Mouse (Mus musculus) brown adipose tissue, adult 24 weeks (tissue): Measurements from ENCODE around the gene Per1. TPM values are rescaled to one million over a fixed set of nuclear protein-coding genes. Genes with fewer than 3 reads are reported as not detected.

Source experiments
- H3K27ac ChIP-seq: fragments of 200-500 bp; replicated peaks from 2 replicates; pipeline ENCODE4 v1.5.1; 2012; ENCODE audit warnings: low read depth, mild to moderate bottlenecking, low read length
- H3K4me1 ChIP-seq: fragments of 200-500 bp; 2 replicates; pipeline ENCODE4 v1.6.1; 2012; ENCODE audit warnings: low read length, mixed read lengths; ENCODE audit not compliant: control insufficient read depth, insufficient read depth, insufficient read length
- H3K4me3 ChIP-seq: fragments of 200-500 bp; 2 replicates; pipeline ENCODE4 v1.5.1; 2012; ENCODE audit warnings: low read depth, mild to moderate bottlenecking, low read length, moderate library complexity; ENCODE audit not compliant: insufficient read depth
- polyA plus RNA-seq: library from polyadenylated mRNA; stranded (reverse); fragments of >200 nt; gene quantifications from 2 replicates; pipeline ENCODE4 v1.2.4, GENCODE M21; 2012; ENCODE audit not compliant: missing spikeins, insufficient read depth, insufficient read length

Gene Per1
- polyA plus RNA-seq, 1 experiment, result 7.9 TPM

GRCm38 (mm10) chr11:69096987-69097900 is 2.2 kb downstream of the Per1 start:
- Histone ChIP-seq H3K4me1 (peaks cover 6% of the 10 kb centered on the region), H3K4me3 (peak overlapping the region; percentile 68), H3K27ac (peak overlapping the region; percentile 100)

- Histone ChIP-seq H3K27ac (peak overlapping the region; percentile 100), H3K4me3 (no peak overlapping the region), H3K4me1 (peaks cover 6% of the 10 kb centered on the region)
Measured at GRCm38 (mm10) chr11:69098039-69098761, 3.2 kb downstream of the Per1 start.

- peak overlapping the region; percentile 100 for H3K27ac ChIP-seq
- peak overlapping the region; percentile 65 for H3K4me3 ChIP-seq
- peaks cover 6% of the 10 kb centered on the region for H3K4me1 ChIP-seq
Measured at GRCm38 (mm10) chr11:69098762-69099091, 3.7 kb downstream of the Per1 start.

- H3K4me3 ChIP-seq, result peak overlapping the region; percentile 65
- peaks cover 6% of the 10 kb centered on the region for H3K4me1 ChIP-seq
- peak overlapping the region; percentile 100 for H3K27ac ChIP-seq
Measured at GRCm38 (mm10) chr11:69099177-69099914, 4.3 kb downstream of the Per1 start.

- Histone ChIP-seq H3K4me1 (peaks cover 6% of the 10 kb centered on the region), H3K27ac (peak overlapping the region; percentile 100), H3K4me3 (peak overlapping the region; percentile 65)
Measured at GRCm38 (mm10) chr11:69099915-69100345, 4.9 kb downstream of the Per1 start.

- H3K27ac ChIP-seq, result peak overlapping the region; percentile 91; the same call in 1 of the 2 replicates
- 0 out of 2 replicates have a peak overlapping the region, but pooled peaks have one; percentile 52 for H3K4me3 ChIP-seq
- peaks cover 6% of the 10 kb centered on the region for H3K4me1 ChIP-seq
Measured at GRCm38 (mm10) chr11:69100639-69101360, 5.8 kb downstream of the Per1 start.

GRCm38 (mm10) chr11:69101604-69102402 is 6.8 kb downstream of the Per1 start:
- no peak overlapping the region for H3K4me3 ChIP-seq
- H3K4me1 ChIP-seq, result peaks cover 6% of the 10 kb centered on the region
- H3K27ac ChIP-seq, result no peak overlapping the region

- Histone ChIP-seq H3K27ac (no peak overlapping the region), H3K4me1 (peaks cover 6% of the 10 kb centered on the region), H3K4me3 (no peak overlapping the region)
Measured at GRCm38 (mm10) chr11:69102403-69102725, 7.3 kb downstream of the Per1 start.

- H3K4me1 ChIP-seq, result peaks cover 4% of the 10 kb centered on the region
- no peak overlapping the region for H3K27ac ChIP-seq
- no peak overlapping the region for H3K4me3 ChIP-seq
Measured at GRCm38 (mm10) chr11:69103121-69103520, 8.1 kb downstream of the Per1 start.

GRCm38 (mm10) chr11:69103531-69104435 is 8.8 kb downstream of the Per1 start:
- no peak overlapping the region for H3K4me3 ChIP-seq
- no peak overlapping the region for H3K27ac ChIP-seq

GRCm38 (mm10) chr11:69104487-69104886 is 9.5 kb downstream of the Per1 start:
- H3K4me1 ChIP-seq, result no peaks in the 10 kb centered on the region
- no peak overlapping the region for H3K4me3 ChIP-seq
- no peak overlapping the region for H3K27ac ChIP-seq

More at GRCm38 (mm10) chr11:69103531-69104435, 8.8 kb downstream of the Per1 start:
- no peaks in the 10 kb centered on the region for H3K4me1 ChIP-seq

- Histone ChIP-seq H3K4me3 (no peak overlapping the region), H3K4me1 (no peaks in the 10 kb centered on the region), H3K27ac (no peak overlapping the region)
Measured at GRCm38 (mm10) chr11:69105227-69105626, 10.2 kb downstream of the Per1 start.

- Histone ChIP-seq H3K27ac (no peak overlapping the region), H3K4me3 (no peak overlapping the region)
Measured at GRCm38 (mm10) chr11:69105796-69106195, 10.8 kb downstream of the Per1 start.

More at GRCm38 (mm10) chr11:69105796-69106195, 10.8 kb downstream of the Per1 start:
- H3K4me1 ChIP-seq, result no peaks in the 10 kb centered on the region
